Mouse (Mus musculus) lung, postnatal 4 days (tissue): Measurements from ENCODE around the gene Fbxw24.
"Not testable (repeated sequence)": the region's sequence is repeated elsewhere in the genome, so short reads cannot be mapped to it uniquely, and the experiment has no call there.

Experiments used
- DNase-seq, 2 experiments: peaks; one replicate each; pipeline ENCODE4 v3.0.0; 2021

The Fbxw24 gene

GRCm38 (mm10) chr9:109625957-109626356, at the start of gene Fbxw24:
Gene Fbxw24, minus strand, starts transcription at chr9:109626057.
- not testable (repeated sequence) for DNase-seq

GRCm38 (mm10) chr9:109664552-109664951, 38.7 kb upstream of the Fbxw24 start, which contains the start of gene Fbxw25:
Gene Fbxw25, minus strand, starts transcription at chr9:109664652.
- not testable (repeated sequence) for DNase-seq

GRCm38 (mm10) chr9:109606837-109607236, 19.0 kb downstream of the Fbxw24 start:
- not testable (repeated sequence) for DNase-seq

DNA sequence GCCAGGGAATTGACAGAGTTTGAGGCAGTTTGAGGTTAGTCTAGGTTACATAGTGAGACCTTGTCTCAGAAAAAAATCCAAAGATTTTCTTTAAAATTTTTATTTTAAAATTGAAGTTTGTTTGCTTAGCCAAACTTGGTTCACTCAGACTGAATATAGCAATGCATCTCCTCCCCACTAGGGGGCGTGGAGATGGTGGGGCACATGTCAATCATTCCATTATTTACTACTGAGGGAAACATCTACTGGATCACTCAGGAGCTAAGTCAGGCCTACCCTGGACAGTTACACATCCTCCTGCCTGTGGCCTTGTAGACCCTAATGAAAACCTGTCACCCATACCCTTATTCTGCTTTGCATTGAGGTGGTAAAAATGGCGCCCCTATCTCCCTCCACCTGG, 23.7 kb downstream of the Fbxw24 start:
- DNase-seq, result not testable (repeated sequence)

DNA sequence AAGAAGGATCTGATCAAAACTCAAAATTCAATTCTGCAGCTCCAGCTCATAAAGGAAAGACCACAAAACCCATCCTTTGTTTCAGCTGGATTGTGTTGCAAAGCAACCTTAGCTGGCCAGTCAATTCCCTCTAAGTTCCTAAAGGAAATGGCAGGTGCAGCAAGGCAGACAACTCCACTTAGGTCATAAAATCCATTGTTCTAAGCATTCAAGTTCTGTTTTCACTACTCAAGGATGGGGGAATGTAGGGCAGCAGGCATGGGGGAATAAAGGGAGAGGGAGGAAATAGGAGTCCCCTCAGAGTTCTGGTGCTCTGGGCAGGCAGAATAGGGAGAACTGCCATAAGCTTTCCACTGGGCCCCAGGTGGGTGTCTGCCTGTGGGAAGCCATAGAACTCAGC, 28.6 kb downstream of the Fbxw24 start:
- DNase-seq, result no peak

- DNase-seq, result no peak
These were observed 31.0 kb downstream of the Fbxw24 start for GRCm38 (mm10) chr9:109594866-109595265.

- DNase-seq, result not testable (repeated sequence)
These were observed 57.7 kb downstream of the Fbxw24 start, which contains the start of gene Fbxw15 for GRCm38 (mm10) chr9:109568162-109568561. Gene Fbxw15, minus strand, starts transcription at chr9:109568262.

DNA sequence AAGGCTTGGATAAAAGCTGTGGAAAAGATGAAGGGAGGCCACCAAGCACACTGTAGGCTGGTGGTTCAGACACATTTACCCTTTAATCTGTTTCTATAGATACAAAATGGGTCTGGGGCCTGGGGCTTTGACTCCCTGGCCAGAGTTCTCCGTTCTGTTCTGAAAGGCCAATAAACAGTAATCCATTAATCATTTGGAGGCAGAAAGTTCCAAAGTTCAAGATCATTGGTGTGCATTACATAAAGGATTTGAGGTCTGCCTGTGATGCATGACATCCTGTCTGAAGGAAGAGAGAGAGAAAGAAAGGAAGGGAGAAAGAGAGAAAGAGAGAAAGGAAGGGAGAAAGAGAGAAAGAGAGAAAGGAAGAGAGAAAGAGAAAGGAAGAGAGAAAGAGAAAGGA, 60.3 kb downstream of the Fbxw24 start:
- DNase-seq, result no peak

DNA sequence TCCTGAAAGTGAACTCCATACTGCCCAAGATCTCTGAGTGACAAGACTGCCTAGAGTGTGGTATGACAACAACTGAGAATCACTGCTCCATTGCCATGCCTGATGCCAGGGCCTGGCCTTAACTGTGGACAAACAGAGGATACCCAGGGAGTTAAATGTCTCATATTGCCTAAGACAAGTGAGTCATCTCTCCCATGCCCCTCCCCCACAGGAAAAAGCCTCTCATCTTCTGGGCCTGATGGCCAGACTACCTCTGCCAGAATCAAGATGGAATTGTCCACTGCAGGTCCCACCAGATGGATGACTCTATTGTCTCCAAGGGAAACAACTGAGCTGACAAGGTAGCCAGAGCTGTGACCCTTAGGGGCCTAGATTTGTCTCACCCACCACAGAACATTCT, 63.8 kb downstream of the Fbxw24 start:
- not testable (repeated sequence) for DNase-seq

- DNase-seq, result no peak
These were observed 73.4 kb downstream of the Fbxw24 start for GRCm38 (mm10) chr9:109552483-109552882.
